Mouse (Mus musculus) cerebral cortex, adult 2 months (tissue): ENCODE data around the gene Entpd3.

ENCODE experiments used
- WGBS: fragments of 180-500 bp; shearing (Covaris S2); methylation state at CpG from one replicate; pipeline ENCODE4 v1.1.7; 2018; 5-methylcytosine and 5-hydroxymethylcytosine counted together

Entpd3 gene

GRCm38 (mm10) chr9:120539662-120540251 lies at the start of gene Entpd3:
TSS of gene Entpd3 (plus strand) at chr9:120539818.
- 3% methylated on average over 31 of the region's 31 CpGs for WGBS

DNA sequence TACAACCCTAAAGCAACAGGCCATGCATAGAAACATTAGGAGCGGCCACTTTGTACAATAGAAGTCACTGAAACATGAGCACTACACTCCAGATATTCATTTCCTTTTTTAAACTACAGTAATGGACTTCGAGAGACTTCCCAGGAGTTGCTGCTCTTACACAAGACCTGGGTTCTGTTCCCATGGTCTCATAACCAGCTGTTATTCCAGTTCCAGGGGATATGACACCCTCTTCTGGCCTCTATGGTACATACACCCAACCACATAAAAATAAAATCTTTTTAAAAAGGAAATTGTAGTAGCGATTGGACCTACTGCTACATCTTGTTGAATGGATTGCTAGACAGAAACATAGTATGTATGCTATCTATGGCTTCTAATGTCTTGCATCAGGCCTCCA lies 48.1 kb upstream of the Entpd3 start:
- 63% methylated on average over 3 of the region's 3 CpGs for WGBS

DNA sequence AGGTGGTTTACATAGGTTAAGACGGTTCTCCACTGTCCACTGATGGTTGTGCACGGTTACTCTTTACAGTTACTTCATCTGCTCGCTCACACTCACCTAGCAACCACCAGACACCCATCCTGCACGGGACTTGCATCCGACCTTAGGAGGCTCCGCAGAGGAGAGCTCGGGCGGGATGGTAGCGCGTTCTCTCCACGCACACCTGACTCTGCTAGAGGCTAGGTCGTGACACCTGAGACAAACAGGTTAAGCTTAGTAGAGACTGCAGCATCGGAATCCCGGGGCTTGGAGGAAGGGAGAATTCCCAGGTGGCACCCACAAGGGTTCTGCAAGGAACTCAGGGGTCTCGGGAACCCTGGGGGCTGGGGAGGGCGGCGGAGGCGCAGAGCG lies 47.6 kb upstream of the Entpd3 start, which contains the start of gene Eif1b:
Gene Eif1b, plus strand, starts transcription at position 223 of the 390 bp plus-strand sequence.
- 2% methylated on average over 19 of the region's 19 CpGs for WGBS

GRCm38 (mm10) chr9:120492400-120493351 lies 46.9 kb upstream of the Entpd3 start:
- under 1% methylated on average over 95 of the region's 97 CpGs for WGBS

GRCm38 (mm10) chr9:120493781-120494180 lies 45.8 kb upstream of the Entpd3 start:
- 24% methylated on average over 12 of the region's 12 CpGs for WGBS

DNA sequence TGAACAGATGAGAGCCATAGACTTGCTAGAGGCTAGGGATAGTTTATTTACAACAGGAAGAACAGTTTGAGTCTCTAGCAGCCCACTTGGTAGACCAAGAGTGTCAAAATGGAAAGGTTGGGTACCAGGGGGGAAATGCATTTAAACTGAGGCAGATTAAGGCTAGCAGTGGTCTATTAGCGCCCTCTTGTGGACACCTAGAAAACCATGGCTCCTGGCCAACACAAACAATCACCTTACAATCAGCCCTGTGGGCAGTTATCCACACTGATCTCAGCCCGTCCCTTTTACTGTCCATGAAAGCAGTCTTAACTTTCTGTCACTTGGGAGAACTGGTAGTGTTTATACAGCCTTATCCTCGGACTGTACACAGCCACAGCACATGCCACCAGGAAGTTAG lies 42.9 kb upstream of the Entpd3 start:
- WGBS = 3% methylated on average over 3 of the region's 3 CpGs

GRCm38 (mm10) chr9:120497983-120498382 lies 41.6 kb upstream of the Entpd3 start:
- 83% methylated on average over 5 of the region's 5 CpGs for WGBS

DNA sequence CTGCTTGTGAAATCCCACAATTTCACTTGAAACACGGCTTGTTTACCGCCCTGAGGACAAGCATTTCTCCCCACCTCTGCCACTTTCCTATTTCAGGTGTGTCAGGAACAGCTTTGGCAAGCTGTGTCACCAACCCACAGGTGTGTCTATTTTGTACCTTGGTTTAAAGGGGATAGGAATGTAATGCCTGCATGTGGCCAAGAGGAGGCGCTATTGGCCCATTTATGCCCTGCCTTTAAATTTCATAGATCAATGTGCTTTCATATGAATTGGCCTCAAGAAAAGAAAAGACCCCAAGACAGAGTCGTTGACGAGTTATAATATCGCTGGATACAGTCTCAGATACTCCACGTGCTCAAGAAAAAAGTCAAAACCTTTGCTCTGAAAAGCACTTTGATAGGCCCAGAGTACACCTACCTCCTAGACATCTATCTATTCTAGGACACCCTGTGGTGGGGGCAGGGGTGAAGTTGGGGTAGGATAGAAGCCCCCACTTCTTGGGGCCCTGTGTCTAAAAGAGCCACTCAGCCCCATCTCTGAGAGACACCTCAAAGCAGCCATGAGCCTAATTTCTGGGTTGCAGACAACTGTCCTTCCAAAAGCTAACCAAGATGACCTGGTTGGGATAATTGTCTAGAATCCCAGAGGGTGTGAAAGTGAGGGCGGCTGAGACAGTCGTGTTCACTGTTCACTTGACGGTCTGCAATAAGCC lies 38.3 kb upstream of the Entpd3 start:
- WGBS = 39% methylated on average over 10 of the region's 10 CpGs

- WGBS = 4% methylated on average over 8 of the region's 8 CpGs
Observed at GRCm38 (mm10) chr9:120502013-120502412, 37.6 kb upstream of the Entpd3 start.

DNA sequence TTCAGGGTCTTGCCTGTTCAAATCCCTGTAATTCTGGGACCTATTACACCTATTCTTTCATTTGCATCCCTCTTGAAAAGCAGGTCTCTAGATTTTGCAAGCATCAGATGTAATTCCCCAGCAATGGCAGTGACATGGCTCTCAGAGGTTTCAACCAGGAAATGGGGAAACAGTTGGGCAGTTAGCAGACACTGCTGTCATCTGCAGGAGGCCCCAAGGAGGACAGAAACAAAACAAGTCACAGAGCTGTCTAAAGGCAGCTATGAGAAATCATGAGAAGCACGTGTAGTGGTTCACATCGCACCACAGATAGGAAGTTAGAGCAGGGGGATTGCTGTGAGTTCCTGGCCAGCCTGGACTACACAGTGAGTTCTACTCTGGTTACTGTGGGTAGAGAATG lies 35.2 kb upstream of the Entpd3 start:
- WGBS = 76% methylated on average over 2 of the region's 2 CpGs

- WGBS = 75% methylated on average over 3 of the region's 3 CpGs
Observed at GRCm38 (mm10) chr9:120511781-120512180, 27.8 kb upstream of the Entpd3 start.

DNA sequence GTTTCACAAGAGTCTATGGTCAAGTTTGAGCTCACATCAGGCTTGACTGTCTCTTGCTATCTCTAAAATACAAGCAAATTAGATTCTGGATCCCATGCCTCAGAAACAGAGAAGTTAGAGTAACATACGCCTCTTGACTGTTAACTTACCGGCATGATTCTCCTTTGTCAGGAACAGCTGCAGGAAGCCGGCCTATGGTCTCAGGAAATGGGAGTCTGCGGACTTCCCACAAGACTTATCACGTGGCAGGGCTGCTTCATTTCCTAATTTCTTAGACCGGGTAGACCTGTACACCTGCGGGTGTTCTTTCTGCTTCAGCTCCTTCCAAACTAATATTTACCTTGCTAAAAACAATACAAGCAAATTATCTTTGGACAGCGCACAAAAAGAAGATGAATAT lies 22.9 kb upstream of the Entpd3 start:
- 74% methylated on average over 8 of the region's 8 CpGs for WGBS

- WGBS = 73% methylated on average over 3 of the region's 3 CpGs
Observed at GRCm38 (mm10) chr9:120518946-120519345, 20.7 kb upstream of the Entpd3 start.

- 41% methylated on average over 19 of the region's 19 CpGs for WGBS
Observed at GRCm38 (mm10) chr9:120519469-120520125, 20.0 kb upstream of the Entpd3 start.

- WGBS = 92% methylated on average over 1 of the region's 1 CpGs
Observed at GRCm38 (mm10) chr9:120521161-120521560, 18.5 kb upstream of the Entpd3 start.

- WGBS = 63% methylated on average over 4 of the region's 4 CpGs
Observed at GRCm38 (mm10) chr9:120527270-120527669, 12.3 kb upstream of the Entpd3 start.

DNA sequence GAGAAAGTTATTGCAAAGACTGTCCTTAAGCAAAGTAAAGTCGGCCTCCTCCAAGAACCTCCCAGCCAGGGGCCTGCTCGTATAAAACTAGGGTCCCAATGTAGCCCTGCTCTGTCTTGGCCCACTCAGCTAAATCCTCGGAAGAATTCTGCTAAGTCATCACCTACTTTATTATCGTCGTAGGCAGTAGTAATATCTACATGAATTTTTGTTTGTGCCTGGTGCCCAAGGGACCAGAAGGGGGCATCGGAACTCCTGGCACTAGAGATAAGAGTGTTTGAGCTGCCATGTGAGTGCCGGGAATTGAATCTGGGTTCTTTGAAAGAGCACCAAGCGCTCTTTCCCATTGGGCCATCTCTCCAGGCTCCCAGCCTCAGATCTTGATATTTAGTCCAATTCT lies 11.7 kb upstream of the Entpd3 start:
- 94% methylated on average over 8 of the region's 8 CpGs for WGBS

DNA sequence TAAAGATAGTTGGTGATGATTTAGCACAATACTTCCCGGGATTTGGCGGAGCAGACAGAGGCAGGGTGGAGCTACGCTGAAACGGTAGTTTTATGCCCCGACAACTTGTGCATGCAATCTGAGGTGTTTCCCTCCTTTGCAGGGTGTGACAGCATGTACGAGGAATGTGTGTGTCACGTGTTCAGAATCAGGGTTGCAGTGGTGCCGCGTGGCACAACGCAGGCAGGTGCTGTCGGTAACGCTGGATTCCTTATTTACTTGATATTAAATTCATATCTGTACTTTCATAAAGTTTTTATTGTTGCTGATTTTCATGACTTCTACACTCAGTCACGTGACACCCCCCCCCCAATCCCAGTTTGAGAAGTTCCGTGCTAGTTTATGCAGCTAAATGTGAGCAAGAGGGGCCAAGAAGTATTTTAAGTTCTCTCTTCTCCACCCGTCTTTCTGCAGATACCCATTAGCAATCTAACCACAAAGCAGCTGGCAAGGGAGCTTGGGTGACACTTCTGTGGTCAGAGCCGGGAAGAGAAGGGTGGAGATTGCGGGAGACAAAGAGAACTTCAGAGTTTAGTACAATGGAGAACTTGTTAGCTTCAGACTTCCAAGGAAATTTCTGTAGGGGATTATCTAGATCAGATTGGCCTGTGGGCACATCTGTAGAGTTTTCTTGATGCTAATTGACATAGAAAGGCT lies 10.7 kb upstream of the Entpd3 start:
- 78% methylated on average over 17 of the region's 17 CpGs for WGBS

- WGBS = 89% methylated on average over 5 of the region's 5 CpGs
Observed at GRCm38 (mm10) chr9:120530471-120530870, 9.1 kb upstream of the Entpd3 start.

DNA sequence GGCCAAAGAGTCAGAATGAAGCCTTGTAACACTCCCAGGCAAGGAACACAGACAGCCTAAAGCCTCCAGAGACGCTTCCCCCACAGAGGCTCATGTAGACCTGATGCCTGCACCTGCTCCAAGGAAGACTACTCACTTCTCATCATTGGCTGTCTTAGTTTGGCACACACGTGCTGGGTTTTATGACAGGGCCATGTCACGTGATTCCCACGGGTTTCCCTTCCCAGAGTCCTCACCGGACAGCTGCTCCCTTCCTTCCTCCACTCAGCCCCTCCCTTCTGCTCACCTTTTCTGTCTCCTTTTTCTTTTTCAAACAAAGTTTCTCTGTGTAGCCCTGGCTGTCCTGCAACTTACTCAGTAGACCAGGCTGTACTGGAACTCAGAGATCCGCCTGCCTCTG lies 7.6 kb upstream of the Entpd3 start:
- WGBS = 89% methylated on average over 6 of the region's 6 CpGs

GRCm38 (mm10) chr9:120532691-120533090 lies 6.9 kb upstream of the Entpd3 start:
- whole genome bisulfite sequencing = 91% methylated on average over 6 of the region's 6 CpGs
